Mouse (Mus musculus) A20 (cell line): ENCODE measurements around the gene Olfr987.
"Not testable (repeated sequence)": the region's sequence is repeated elsewhere in the genome, so short reads cannot be mapped to it uniquely, and the experiment has no call there.

Experiments used
- DNase-seq: peaks from one replicate; pipeline ENCODE4 v3.0.0-alpha.2; 2011; ENCODE audit warnings: low read depth, low spot score

Olfr987 gene

DNA sequence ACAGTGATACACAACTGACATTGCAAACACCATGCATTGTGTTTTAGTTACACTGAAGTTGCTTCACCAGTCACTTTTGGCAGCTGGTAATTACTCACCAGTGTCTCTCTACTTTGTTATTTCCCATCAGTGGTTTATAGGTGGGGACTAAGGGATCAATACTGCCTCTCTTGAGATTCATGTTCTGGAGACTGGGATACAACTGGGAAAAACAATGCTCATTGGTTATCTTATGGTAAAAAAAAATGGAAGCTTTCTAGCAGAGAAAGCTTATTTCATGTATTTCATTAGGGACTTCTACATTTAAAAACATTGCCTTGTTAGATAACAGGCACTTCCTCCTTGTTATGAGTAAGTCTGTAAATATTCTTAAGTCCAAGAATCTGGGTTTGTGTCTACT is at the start of gene Olfr987:
Gene Olfr987 (minus strand): TSS at position 101 of the 400 bp plus-strand sequence.
- DNase-seq, result not testable (repeated sequence)

DNA sequence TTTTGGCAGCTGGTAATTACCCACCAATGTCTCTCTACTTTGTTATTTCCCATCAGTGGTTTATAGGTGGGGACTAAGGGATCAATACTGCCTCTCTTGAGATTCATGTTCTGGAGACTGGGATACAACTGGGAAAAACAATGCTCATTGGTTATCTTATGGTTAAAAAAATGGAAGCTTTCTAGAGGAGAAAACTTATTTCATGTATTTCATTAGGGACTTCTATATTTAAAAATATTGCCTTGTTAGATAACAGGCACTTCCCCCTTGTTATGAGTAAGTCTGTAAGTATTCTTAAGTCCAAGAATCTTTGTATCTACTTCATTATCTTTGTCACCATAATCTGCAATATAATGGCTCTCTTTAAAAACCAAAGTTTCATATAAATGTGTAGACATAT is 24.0 kb upstream of the Olfr987 start, which contains the start of gene Olfr988:
Gene Olfr988 (minus strand): TSS at position 101 of the 400 bp plus-strand sequence.
- not testable (repeated sequence) for DNase-seq

DNA sequence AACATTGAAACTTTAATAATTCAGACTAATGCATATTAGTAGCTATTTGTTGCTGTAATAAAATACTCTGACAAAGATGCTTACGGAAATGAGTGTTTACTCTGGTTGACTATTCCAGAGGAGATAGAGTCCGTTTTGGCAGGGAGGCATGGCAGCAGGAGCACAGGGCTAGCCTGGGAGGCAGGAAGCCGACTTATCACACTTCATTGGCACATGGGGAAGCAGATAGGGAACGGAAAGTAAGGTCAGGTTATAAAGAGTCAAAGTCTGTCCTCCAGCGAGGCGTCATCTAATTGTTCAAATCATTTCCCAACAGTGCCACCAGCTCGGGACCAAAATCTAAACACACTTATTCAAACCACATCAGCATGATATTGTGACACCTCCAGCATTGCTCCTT is 857 bp upstream of the Olfr987 start:
- no peak for DNase-seq

DNA sequence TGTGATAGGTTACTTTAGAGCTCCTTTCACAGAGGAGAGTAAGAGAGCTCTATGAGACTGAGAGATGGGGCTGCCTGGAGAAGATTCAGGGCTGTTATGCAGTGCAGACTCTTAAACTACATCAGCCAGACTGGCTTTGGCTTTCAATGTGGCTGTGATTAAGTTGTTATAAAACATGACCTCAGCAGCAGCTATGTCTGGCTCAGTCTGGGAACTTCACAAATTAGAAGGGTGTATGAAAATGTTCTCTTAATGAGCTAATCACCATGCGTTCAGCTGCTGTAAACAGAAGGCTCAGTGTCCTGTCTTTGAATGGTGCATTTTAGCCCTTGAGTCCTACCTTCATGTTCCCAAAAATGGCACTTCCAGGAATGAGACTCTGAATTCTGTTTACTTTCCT is 20.0 kb downstream of the Olfr987 start:
- DNase-seq, result no peak

- DNase-seq, result no peak
Measured at GRCm38 (mm10) chr2:85285406-85285805, 53.7 kb downstream of the Olfr987 start.

GRCm38 (mm10) chr2:85284626-85285025 is 54.5 kb downstream of the Olfr987 start:
- DNase-seq, result no peak

DNA sequence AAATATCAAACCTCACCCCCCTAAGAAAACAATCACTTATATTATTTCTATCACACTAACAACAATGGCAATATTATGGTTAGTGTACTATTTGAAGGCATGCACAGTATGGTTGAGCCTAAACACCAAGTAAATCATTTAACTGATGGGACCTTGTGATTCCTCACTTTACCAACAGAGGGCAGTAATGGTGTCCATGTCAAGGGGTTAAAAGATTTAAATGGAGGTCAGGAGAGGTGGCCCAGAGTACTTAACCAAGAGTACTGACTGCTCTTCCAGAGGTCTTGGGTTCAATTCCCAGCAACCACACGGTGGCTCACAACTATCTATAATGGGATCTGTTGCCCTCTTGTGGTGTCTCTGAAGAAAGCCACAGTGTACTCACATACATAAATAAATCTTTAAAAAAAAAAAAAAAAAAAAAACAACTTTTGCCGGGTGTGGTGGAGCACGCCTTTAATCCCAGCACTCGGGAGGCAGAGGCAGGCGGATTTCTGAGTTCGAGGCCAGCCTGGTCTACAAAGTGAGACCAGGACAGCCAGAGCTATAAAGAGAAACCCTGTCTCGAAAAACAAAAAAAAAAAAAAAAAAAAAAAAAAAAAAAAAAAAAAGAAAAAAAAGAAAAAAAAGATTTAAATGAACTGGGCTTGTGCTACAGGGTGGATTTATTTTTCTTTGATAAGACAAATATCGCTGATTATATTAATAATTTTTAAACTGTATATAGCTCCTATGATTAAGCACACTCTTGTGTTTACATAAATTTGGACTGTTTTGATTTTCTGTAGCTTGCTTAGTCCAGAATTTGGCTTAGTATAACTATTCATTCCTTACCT is 55.3 kb downstream of the Olfr987 start:
- peak; percentile 48 for DNase-seq

DNA sequence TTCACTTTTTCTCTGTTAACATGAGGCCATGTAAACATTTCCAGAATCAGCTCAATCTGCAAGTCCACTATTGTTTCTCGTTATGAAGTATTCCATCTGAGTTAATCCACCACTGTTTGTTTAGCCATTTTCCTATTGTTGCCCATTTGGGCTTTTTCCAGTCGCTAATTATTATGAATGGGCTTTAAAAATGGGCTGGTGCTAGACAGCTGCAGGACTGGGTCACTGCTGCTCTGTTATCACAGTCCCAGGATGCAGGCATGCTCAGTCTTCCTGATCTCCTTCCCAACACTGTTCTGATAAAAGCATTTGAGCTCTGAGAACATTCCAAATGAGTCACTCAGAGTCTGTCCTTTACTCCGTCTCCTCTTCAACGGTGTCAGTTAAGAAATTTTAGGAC is 58.1 kb downstream of the Olfr987 start:
- DNase-seq, result no peak
